Mouse (Mus musculus): ENCODE data around the gene Agbl1. TPM values are rescaled to one million over a fixed set of nuclear protein-coding genes. Genes with fewer than 3 reads are reported as not detected.

Gene Agbl1
- total and polyA plus RNA-seq, 2 experiments from 2014 or later, result 0.15 to 0.43 TPM

- 64% methylated on average over 10 of the region's 10 CpGs for WGBS
- DNase-seq (no peak), ATAC-seq (no peak)
- no peak overlapping the region for H3K4me3 ChIP-seq (ENCODE audit: low read depth, low read length)
- no peak for TF ChIP-seq CTCF (IDR thresholded peaks at IDR 0.05; ENCODE audit: low read depth)
- no peaks in the 10 kb centered on the region for H3K36me3 ChIP-seq (ENCODE audit: insufficient read depth)
- H3K9ac ChIP-seq, result no peak overlapping the region
- no peak overlapping the region for H3K4me2 ChIP-seq (ENCODE audit: low read depth)
- H3K9me3 ChIP-seq (ENCODE audit: low read length), result no peaks in the 10 kb centered on the region
- H3K27me3 ChIP-seq (ENCODE audit: insufficient read depth, low read length), result no peaks in the 10 kb centered on the region
- no peak overlapping the region for H3K27ac ChIP-seq (ENCODE audit: low read depth, low read length)
- no peaks in the 10 kb centered on the region for H3K4me1 ChIP-seq (ENCODE audit: insufficient read depth)
These were observed 179.3 kb downstream of the Agbl1 start for GRCm38 (mm10) chr7:76409020-76409419.

- Histone ChIP-seq H3K36me3 (ENCODE audit: insufficient read depth) (no peaks in the 10 kb centered on the region), H3K9ac (no peak overlapping the region), H3K4me1 (ENCODE audit: insufficient read depth) (no peaks in the 10 kb centered on the region), H3K27me3 (ENCODE audit: insufficient read depth, low read length) (no peaks in the 10 kb centered on the region), H3K27ac (ENCODE audit: low read depth, low read length) (no peak overlapping the region), H3K9me3 (ENCODE audit: low read length) (no peaks in the 10 kb centered on the region), H3K4me2 (ENCODE audit: low read depth) (no peak overlapping the region), H3K4me3 (ENCODE audit: low read depth, low read length) (no peak overlapping the region)
- TF ChIP-seq CTCF (IDR thresholded peaks at IDR 0.05; ENCODE audit: low read depth), result no peak
- ATAC-seq, result no peak
- DNase-seq, result no peak
- WGBS, result 82% methylated on average over 9 of the region's 9 CpGs
These were observed 180.9 kb downstream of the Agbl1 start for GRCm38 (mm10) chr7:76410403-76411180.

- H3K27me3 ChIP-seq (ENCODE audit: insufficient read depth, low read length), result no peaks in the 10 kb centered on the region
- no peaks in the 10 kb centered on the region for H3K4me1 ChIP-seq (ENCODE audit: insufficient read depth)
- 65% methylated on average over 4 of the region's 4 CpGs for WGBS
- TF ChIP-seq CTCF (IDR thresholded peaks at IDR 0.05; ENCODE audit: low read depth), result no peak
- ATAC-seq, result no peak
- H3K9me3 ChIP-seq (ENCODE audit: low read length), result no peaks in the 10 kb centered on the region
- no peak overlapping the region for H3K9ac ChIP-seq
- no peaks in the 10 kb centered on the region for H3K36me3 ChIP-seq (ENCODE audit: insufficient read depth)
- no peak for DNase-seq
- H3K27ac ChIP-seq (ENCODE audit: low read depth, low read length), result no peak overlapping the region
- no peak overlapping the region for H3K4me3 ChIP-seq (ENCODE audit: low read depth, low read length)
- H3K4me2 ChIP-seq (ENCODE audit: low read depth), result no peak overlapping the region
These were observed 182.4 kb downstream of the Agbl1 start for GRCm38 (mm10) chr7:76411933-76412587.

- Histone ChIP-seq H3K36me3 (ENCODE audit: insufficient read depth) (no peaks in the 10 kb centered on the region), H3K9ac (no peak overlapping the region), H3K4me3 (ENCODE audit: low read depth, low read length) (no peak overlapping the region), H3K9me3 (ENCODE audit: low read length) (no peaks in the 10 kb centered on the region), H3K4me2 (ENCODE audit: low read depth) (no peak overlapping the region), H3K27ac (ENCODE audit: low read depth, low read length) (no peak overlapping the region), H3K4me1 (ENCODE audit: insufficient read depth) (no peaks in the 10 kb centered on the region), H3K27me3 (ENCODE audit: insufficient read depth, low read length) (no peaks in the 10 kb centered on the region)
- ATAC-seq (no peak), DNase-seq (no peak)
- no peak for TF ChIP-seq CTCF (IDR thresholded peaks at IDR 0.05; ENCODE audit: low read depth)
- WGBS, result 62% methylated on average over 3 of the region's 3 CpGs
These were observed 186.5 kb downstream of the Agbl1 start for GRCm38 (mm10) chr7:76416084-76416597.

- DNase-seq, result peak; percentile 50
- Histone ChIP-seq H3K36me3 (ENCODE audit: insufficient read depth) (no peaks in the 10 kb centered on the region), H3K27me3 (ENCODE audit: insufficient read depth, low read length) (no peaks in the 10 kb centered on the region), H3K4me2 (ENCODE audit: low read depth) (no peak overlapping the region), H3K9ac (no peak overlapping the region), H3K4me3 (ENCODE audit: low read depth, low read length) (no peak overlapping the region), H3K27ac (ENCODE audit: low read depth, low read length) (no peak overlapping the region), H3K9me3 (ENCODE audit: low read length) (no peaks in the 10 kb centered on the region), H3K4me1 (ENCODE audit: insufficient read depth) (no peaks in the 10 kb centered on the region)
- ATAC-seq, result peak; percentile 86
- no peak for TF ChIP-seq CTCF (IDR thresholded peaks at IDR 0.05; ENCODE audit: low read depth)
These were observed 208.9 kb downstream of the Agbl1 start for GRCm38 (mm10) chr7:76438581-76438980.

GRCm38 (mm10) chr7:76438988-76439387 lies 209.3 kb downstream of the Agbl1 start:
- ATAC-seq (no peak; the same call in 1 of the 2 replicates), DNase-seq (no peak)
- WGBS, result 18% methylated on average over 4 of the region's 4 CpGs
- H3K4me1 ChIP-seq (ENCODE audit: insufficient read depth), result no peaks in the 10 kb centered on the region
- no peaks in the 10 kb centered on the region for H3K9me3 ChIP-seq (ENCODE audit: low read length)
- H3K27me3 ChIP-seq (ENCODE audit: insufficient read depth, low read length), result no peaks in the 10 kb centered on the region
- no peaks in the 10 kb centered on the region for H3K36me3 ChIP-seq (ENCODE audit: insufficient read depth)
- H3K9ac ChIP-seq, result no peak overlapping the region
- no peak for TF ChIP-seq CTCF (IDR thresholded peaks at IDR 0.05; ENCODE audit: low read depth)
- H3K4me2 ChIP-seq (ENCODE audit: low read depth), result no peak overlapping the region
- no peak overlapping the region for H3K27ac ChIP-seq (ENCODE audit: low read depth, low read length)
- H3K4me3 ChIP-seq (ENCODE audit: low read depth, low read length), result no peak overlapping the region
